Mouse (Mus musculus) kidney, embryonic 14.5 days (tissue): ENCODE measurements around the gene Osbpl2. TPM values are rescaled to one million over a fixed set of nuclear protein-coding genes. Genes with fewer than 3 reads are reported as not detected.

Experiments
- ATAC-seq: fragments of 200-750 bp; cut with Nextera tagmentation; 2 replicates; pipeline ENCODE4 v1.8.0; 2017; ENCODE audit warnings: moderate number of reproducible peaks, mild to moderate bottlenecking, moderate TSS enrichment, moderate library complexity; ENCODE audit not compliant: low FRiP score, low TSS enrichment
- H3K27ac ChIP-seq: fragments of 300-500 bp; sonication (generic); 2 replicates; pipeline ENCODE4 v1.5.1; 2014; ENCODE audit warnings: low read depth, mild to moderate bottlenecking, low read length, moderate library complexity, mixed read lengths
- H3K27me3 ChIP-seq: fragments of 300-500 bp; sonication (generic); 2 replicates; pipeline ENCODE4 v1.6.1; 2014; ENCODE audit warnings: mild to moderate bottlenecking, low read length; ENCODE audit not compliant: control insufficient read depth, insufficient read depth
- H3K36me3 ChIP-seq: fragments of 300-500 bp; sonication (generic); 2 replicates; pipeline ENCODE4 v1.6.1; 2014; ENCODE audit warnings: low read length, mixed read lengths; ENCODE audit not compliant: control insufficient read depth, insufficient read depth
- H3K4me1 ChIP-seq: fragments of 300-500 bp; sonication (generic); 2 replicates; pipeline ENCODE4 v1.6.1; 2014; ENCODE audit warnings: low read length, mixed read lengths; ENCODE audit not compliant: control insufficient read depth, insufficient read depth
- H3K4me2 ChIP-seq: fragments of 300-500 bp; sonication (generic); replicated peaks from 2 replicates; pipeline ENCODE4 v1.6.1; 2014; ENCODE audit warnings: low read depth, mild to moderate bottlenecking, low read length
- H3K4me3 ChIP-seq: fragments of 300-500 bp; sonication (generic); 2 replicates; pipeline ENCODE4 v1.5.1; 2014; ENCODE audit warnings: mild to moderate bottlenecking, low read length
- H3K9ac ChIP-seq: fragments of 300-500 bp; sonication (generic); 2 replicates; pipeline ENCODE4 v1.6.1; 2014; ENCODE audit warnings: low read depth, mild to moderate bottlenecking, low read length, moderate library complexity
- H3K9me3 ChIP-seq: fragments of 300-500 bp; sonication (generic); 2 replicates; pipeline ENCODE4 v1.6.1; 2016; ENCODE audit warnings: low read length; ENCODE audit not compliant: control insufficient read depth
- WGBS: fragments of 180-500 bp; shearing (Covaris S2); extraction: QIAGEN DNeasy Blood & Tissue Kit; methylation state at CpG from one replicate; pipeline ENCODE4 v1.1.7; 2014; 5-methylcytosine and 5-hydroxymethylcytosine counted together
- polyA plus RNA-seq: library from polyadenylated mRNA; unstranded; fragments of >200 nt; fragmentation: Nextera tagmentation; extraction: Ambion mirVana; gene quantifications from 2 replicates; pipeline ENCODE4 v1.2.1, GENCODE M21; 2014

Osbpl2 gene
- polyA plus RNA-seq, 1 experiment from 2014 or later = 34.4 TPM

DNA sequence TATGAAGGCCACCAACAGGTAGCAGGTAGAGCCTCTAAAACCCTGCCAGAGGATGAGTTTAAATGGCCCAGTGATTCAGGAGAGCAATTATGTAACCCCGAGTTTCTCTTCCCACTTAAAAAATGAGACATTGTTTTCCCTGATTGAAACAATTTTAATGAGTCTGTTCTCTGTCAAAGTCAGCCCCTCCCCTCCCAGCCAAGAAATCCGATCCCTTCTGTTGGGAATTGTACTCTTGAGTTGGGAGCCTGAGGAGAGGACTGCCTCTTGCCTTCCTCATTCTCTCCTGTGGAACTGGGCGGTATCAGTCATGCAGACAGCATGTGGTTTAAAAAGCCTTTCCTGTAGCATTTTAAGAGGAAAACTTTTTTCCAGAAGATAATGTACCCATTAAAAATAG, 34.5 kb upstream of the Osbpl2 start:
- H3K4me2 ChIP-seq = no peak overlapping the region
- H3K9ac ChIP-seq = no peak overlapping the region
- H3K4me1 ChIP-seq = 0 out of 2 replicates have a peak, but pooled peaks cover 13% of the 10 kb centered on the region
- H3K36me3 ChIP-seq = peaks cover 4% of the 10 kb centered on the region
- no peaks in the 10 kb centered on the region for H3K9me3 ChIP-seq
- 17% methylated on average over 3 of the region's 3 CpGs for WGBS
- no peaks in the 10 kb centered on the region for H3K27me3 ChIP-seq
- ATAC-seq = no peak
- H3K4me3 ChIP-seq = no peak overlapping the region
- no peak overlapping the region for H3K27ac ChIP-seq

DNA sequence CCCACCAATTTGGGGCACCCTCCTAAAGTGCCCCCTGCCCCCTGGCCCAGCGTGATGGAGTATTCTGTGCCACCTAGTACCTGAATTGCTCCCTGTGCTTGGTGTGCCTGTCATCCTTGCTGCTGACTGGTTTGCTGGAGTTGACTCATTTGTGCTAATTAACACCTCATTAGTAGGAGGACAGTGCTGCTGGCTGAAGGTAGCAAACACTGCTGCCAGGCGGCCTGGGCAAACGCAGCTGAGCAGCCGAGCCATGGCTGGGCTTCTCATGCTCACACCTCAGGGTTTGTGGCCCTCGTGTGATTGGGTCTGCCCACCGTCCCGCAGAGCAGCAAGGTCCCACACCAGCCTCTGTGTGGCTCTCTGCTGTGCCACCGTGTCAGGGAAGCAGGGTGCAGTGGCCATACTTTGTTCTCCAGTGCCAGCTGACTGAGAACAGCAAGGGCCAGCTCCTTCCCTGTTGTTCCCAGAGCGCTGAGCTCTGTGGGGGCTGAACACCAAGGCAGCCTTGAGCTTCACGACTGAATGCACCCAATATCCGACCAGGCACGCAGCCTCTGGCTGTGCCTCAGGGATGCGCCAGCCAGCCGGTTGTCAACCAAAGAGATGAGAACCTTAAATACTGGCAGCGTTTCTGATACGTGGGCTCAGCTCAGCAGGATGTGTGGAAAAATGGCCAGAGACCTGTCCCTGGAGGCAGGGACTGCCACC, 33.0 kb upstream of the Osbpl2 start:
- ATAC-seq = no peak

DNA sequence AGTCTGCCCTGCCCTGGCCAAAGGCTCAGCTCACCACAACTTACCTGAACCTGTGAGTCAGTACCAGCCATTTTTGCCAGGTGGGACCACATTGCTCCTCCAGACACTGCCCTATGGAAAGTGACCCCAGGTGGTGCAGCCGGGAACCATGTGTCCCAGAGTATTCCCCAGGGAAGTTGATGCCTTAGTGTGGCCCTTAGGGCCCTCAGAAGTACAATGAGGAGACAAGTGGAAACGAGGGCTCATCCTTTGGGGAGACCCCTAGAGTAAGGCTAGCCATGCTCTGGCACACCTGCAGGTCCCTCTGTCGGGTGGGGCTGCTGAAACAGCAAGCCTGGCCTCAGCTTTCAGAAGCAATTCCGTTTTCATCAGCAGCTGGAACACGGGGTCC, 32.5 kb upstream of the Osbpl2 start:
- H3K27me3 ChIP-seq = no peaks in the 10 kb centered on the region
- H3K4me2 ChIP-seq = no peak overlapping the region
- 0 out of 2 replicates have a peak, but pooled peaks cover 13% of the 10 kb centered on the region for H3K4me1 ChIP-seq
- no peak overlapping the region for H3K9ac ChIP-seq
- H3K27ac ChIP-seq = no peak overlapping the region
- 81% methylated on average over 5 of the region's 5 CpGs for WGBS
- H3K4me3 ChIP-seq = no peak overlapping the region
- no peak for ATAC-seq
- no peaks in the 10 kb centered on the region for H3K9me3 ChIP-seq
- peaks cover 4% of the 10 kb centered on the region for H3K36me3 ChIP-seq

More for the DNA sequence above, 33.0 kb upstream of the Osbpl2 start:
- 47% methylated on average over 16 of the region's 16 CpGs for WGBS
- no peak overlapping the region for H3K4me2 ChIP-seq
- 0 out of 2 replicates have a peak, but pooled peaks cover 13% of the 10 kb centered on the region for H3K4me1 ChIP-seq
- no peak overlapping the region for H3K27ac ChIP-seq
- no peak overlapping the region for H3K4me3 ChIP-seq
- no peaks in the 10 kb centered on the region for H3K9me3 ChIP-seq
- H3K27me3 ChIP-seq = no peaks in the 10 kb centered on the region
- H3K9ac ChIP-seq = no peak overlapping the region
- H3K36me3 ChIP-seq = peaks cover 4% of the 10 kb centered on the region

DNA sequence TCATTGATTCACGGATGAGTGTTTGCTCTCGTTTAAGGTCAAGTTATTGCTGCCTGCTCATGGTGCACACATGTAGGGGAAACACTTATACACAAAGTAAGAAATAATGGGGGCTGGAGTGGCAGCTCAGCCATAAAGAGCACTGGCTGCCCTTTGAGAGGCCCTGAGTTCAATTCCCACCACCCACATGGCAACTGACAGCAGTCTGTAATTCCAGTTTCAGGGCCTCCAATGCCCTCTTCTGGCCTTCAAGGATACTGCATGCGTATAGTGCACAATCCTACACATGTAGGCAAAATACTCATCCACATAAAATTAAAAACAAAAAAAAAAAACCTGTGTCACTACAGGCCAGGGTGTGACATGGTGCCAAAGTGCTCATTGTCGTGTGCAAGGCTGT, 31.6 kb upstream of the Osbpl2 start:
- Histone ChIP-seq H3K27me3 (no peaks in the 10 kb centered on the region), H3K36me3 (peaks cover 4% of the 10 kb centered on the region), H3K4me1 (0 out of 2 replicates have a peak, but pooled peaks cover 13% of the 10 kb centered on the region), H3K9ac (no peak overlapping the region), H3K4me2 (no peak overlapping the region), H3K9me3 (no peaks in the 10 kb centered on the region), H3K27ac (no peak overlapping the region), H3K4me3 (no peak overlapping the region)
- no peak for ATAC-seq
- WGBS = 86% methylated on average over 4 of the region's 4 CpGs

DNA sequence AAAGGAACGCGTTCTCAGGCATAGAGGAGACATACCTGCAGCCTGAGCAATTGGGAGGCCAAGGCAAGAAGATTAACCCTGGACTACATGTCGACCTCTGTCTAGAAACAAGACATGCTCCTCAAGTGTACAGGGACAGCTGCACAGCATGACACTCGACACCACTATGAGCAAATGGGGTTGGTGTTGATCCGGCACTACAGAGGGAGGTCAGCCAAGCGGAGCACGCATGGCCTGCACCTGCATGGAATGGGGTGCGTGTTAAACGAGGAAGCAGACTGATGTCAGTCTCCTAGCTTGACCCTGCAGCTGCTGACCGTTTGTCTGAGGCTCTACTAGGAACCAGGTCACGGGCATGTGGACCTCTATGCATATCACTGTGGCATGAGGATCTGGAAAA, 28.8 kb upstream of the Osbpl2 start:
- ATAC-seq = peak; percentile 50; the same call in 1 of the 2 replicates
- Histone ChIP-seq H3K27me3 (no peaks in the 10 kb centered on the region), H3K36me3 (peaks cover 4% of the 10 kb centered on the region), H3K4me1 (0 out of 2 replicates have a peak, but pooled peaks cover 7% of the 10 kb centered on the region), H3K9ac (no peak overlapping the region), H3K4me3 (no peak overlapping the region), H3K9me3 (no peaks in the 10 kb centered on the region), H3K27ac (no peak overlapping the region), H3K4me2 (no peak overlapping the region)
- WGBS = 30% methylated on average over 11 of the region's 11 CpGs

DNA sequence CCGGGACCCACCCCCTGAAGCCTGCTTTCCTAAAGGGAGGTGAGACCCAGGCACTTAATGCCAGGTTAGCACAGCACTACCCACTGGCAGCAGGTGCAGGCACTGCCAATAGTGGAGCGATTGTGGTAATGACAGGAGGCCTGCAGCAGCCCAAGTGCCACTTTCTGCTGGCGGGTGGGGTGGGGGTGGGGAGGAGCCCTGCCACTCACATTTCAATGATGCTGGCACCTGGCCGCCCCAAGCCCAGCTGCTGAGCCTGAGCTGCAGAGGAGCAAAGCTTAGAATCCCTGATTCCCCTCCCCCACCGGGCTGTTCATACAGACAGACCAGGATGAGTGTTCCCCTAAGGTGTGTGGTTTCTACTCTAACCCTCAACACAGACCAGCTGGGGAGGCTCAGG, 23.4 kb upstream of the Osbpl2 start:
- Histone ChIP-seq H3K27ac (no peak overlapping the region), H3K9me3 (no peaks in the 10 kb centered on the region), H3K4me1 (no peaks in the 10 kb centered on the region), H3K4me2 (no peak overlapping the region), H3K4me3 (no peak overlapping the region), H3K27me3 (peaks cover 26% of the 10 kb centered on the region), H3K36me3 (no peaks in the 10 kb centered on the region), H3K9ac (no peak overlapping the region)
- ATAC-seq = no peak
- 45% methylated on average over 5 of the region's 5 CpGs for WGBS

DNA sequence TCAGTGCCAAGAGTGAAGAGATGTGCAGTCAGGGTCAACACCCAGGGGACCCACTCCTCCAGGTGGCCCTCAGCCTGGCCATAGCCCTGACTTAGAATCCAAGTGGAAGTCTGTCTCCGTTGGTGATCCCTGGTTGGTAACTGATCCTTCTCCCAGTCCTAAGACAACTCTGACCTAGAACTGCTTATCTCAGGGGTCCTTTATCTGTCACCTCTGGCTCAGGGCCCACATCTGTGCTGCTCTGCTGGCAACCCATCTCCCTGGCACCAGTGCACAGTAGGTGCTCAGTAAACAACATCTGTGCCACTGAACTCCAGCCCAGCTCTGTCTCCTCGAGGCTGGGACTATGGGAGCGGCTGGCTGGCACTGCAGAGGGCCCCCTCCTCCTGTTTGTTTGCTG, 21.5 kb upstream of the Osbpl2 start:
- H3K27me3 ChIP-seq = peaks cover 44% of the 10 kb centered on the region
- no peak overlapping the region for H3K27ac ChIP-seq
- no peaks in the 10 kb centered on the region for H3K36me3 ChIP-seq
- no peaks in the 10 kb centered on the region for H3K4me1 ChIP-seq
- no peak overlapping the region for H3K4me3 ChIP-seq
- no peak overlapping the region for H3K9ac ChIP-seq
- no peaks in the 10 kb centered on the region for H3K9me3 ChIP-seq
- no peak for ATAC-seq
- H3K4me2 ChIP-seq = no peak overlapping the region
- 50% methylated on average over 3 of the region's 3 CpGs for WGBS

DNA sequence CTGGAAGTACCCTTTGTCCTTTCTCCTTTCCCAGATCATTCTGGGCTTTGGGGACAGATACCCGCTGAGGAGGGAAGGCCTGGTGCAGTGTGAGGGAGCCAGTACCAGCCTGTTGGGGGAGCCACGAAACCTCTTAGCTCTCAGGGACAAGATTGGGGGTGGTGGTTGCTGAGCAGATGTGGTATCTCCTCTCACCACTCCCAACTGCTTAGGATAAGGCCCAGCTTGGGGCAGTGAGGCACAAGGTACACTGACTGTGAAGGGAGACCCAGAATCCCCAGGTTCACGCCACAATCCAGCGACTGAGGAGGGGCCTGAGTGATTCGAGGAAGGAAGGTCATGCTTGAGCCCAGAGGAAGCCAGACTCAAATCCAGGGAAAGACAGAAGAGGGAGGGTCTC, 20.9 kb upstream of the Osbpl2 start:
- Histone ChIP-seq H3K4me2 (no peak overlapping the region), H3K36me3 (no peaks in the 10 kb centered on the region), H3K4me1 (no peaks in the 10 kb centered on the region), H3K27ac (no peak overlapping the region), H3K9me3 (no peaks in the 10 kb centered on the region), H3K9ac (no peak overlapping the region), H3K4me3 (no peak overlapping the region), H3K27me3 (peaks cover 49% of the 10 kb centered on the region)
- 42% methylated on average over 5 of the region's 5 CpGs for WGBS
- ATAC-seq = no peak

DNA sequence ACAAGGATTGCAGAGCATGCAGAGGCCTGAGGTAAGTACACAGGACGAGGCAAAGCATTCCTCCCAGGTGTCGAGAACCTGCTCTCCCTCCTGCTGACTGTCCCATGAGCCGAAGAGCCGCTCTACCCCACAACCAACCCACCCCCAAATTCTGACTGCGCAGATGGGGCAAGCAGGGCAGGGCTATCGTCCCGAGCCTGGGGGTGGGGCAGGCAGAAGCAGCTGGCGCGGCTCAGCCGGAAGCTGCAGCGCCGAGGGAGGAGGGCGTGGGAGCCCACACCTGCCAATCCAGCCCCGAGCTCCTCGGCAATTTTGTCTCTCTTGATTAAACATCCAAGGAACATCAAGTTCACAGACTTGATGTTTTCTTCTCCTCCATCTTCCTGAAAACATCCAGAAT, 19.6 kb upstream of the Osbpl2 start:
- WGBS = 3% methylated on average over 15 of the region's 15 CpGs
- no peaks in the 10 kb centered on the region for H3K36me3 ChIP-seq
- peaks cover 63% of the 10 kb centered on the region for H3K27me3 ChIP-seq
- peaks cover 7% of the 10 kb centered on the region; the same call in 1 of the 2 replicates for H3K4me1 ChIP-seq
- H3K9me3 ChIP-seq = no peaks in the 10 kb centered on the region
- no peak for ATAC-seq
- H3K4me2 ChIP-seq = 0 out of 2 replicates have a peak overlapping the region, but pooled peaks have one; percentile 17
- H3K27ac ChIP-seq = no peak overlapping the region
- H3K4me3 ChIP-seq = no peak overlapping the region
- H3K9ac ChIP-seq = 0 out of 2 replicates have a peak overlapping the region, but pooled peaks have one; percentile 7
